Mouse (Mus musculus): Measurements from ENCODE around the gene Myd88.

Myd88 gene

GRCm38 (mm10) chr9:119297696-119298095 lies 43.5 kb downstream of the Myd88 start:
- DNase-seq (ENCODE audit: low spot score in 2 of 2), result no peak

- no peak for DNase-seq (ENCODE audit: low spot score in 2 of 2)
Observed at GRCm38 (mm10) chr9:119290791-119291190, 50.4 kb downstream of the Myd88 start.

Measured in urinary bladder, postnatal 4 days (tissue).